Mouse (Mus musculus): ENCODE data around the gene Prss33.

The Prss33 gene

GRCm38 (mm10) chr17:23786510-23786931 is 49.3 kb downstream of the Prss33 start:
- peak; percentile 49 for DNase-seq (ENCODE audit: extremely low read depth, low read depth)

GRCm38 (mm10) chr17:23785561-23786471 is 50.0 kb downstream of the Prss33 start, which contains the start of gene Flywch2:
TSS of gene Flywch2 (minus strand) at chr17:23786081.
- DNase-seq (ENCODE audit: extremely low read depth, low read depth) = peak; percentile 76

GRCm38 (mm10) chr17:23783352-23783751 is 52.5 kb downstream of the Prss33 start:
- DNase-seq (ENCODE audit: extremely low read depth, low read depth) = no peak
